Mouse (Mus musculus): Measurements from ENCODE around the gene Nkx3-2. TPM values are rescaled to one million over a fixed set of nuclear protein-coding genes. Genes with fewer than 3 reads are reported as not detected.

Gene Nkx3-2
- polyA plus RNA-seq, 1 experiment from 2014 or later = 0.19 TPM

DNA sequence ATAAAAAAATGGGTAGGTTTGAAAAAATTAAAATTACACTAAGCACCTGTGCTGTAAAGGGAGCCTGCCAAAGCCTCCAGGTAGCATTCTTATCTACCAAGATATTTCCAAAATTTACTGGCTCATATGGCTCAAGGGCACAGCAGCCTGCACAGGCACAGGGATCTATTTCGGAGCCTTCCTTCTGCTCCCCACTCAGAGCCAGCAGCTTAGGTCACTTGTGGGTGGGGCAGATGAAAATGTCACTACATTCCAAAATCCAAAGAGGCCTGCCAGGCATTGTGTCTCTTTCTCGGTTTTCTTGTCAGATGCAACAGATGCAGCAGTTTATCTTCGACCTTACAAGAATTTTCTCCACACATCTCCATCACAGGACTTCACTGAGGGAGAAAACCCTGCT lies 15.7 kb upstream of the Nkx3-2 start:
- no peak overlapping the region for H3K9ac ChIP-seq
- no peak for ATAC-seq (ENCODE audit: extremely low read depth, insufficient number of reproducible peaks, low FRiP score, low TSS enrichment)
- H3K4me2 ChIP-seq = no peak overlapping the region
- H3K9me3 ChIP-seq = no peaks in the 10 kb centered on the region
- H3K27me3 ChIP-seq (replicated peaks) = no peaks in the 10 kb centered on the region; the same call in 1 of the 2 replicates
- no peaks in the 10 kb centered on the region for H3K4me1 ChIP-seq
- H3K27ac ChIP-seq (replicated peaks) = no peak overlapping the region
- WGBS = 59% methylated on average over 3 of the region's 3 CpGs
- H3K36me3 ChIP-seq = peaks cover 10% of the 10 kb centered on the region
- no peak overlapping the region for H3K4me3 ChIP-seq

DNA sequence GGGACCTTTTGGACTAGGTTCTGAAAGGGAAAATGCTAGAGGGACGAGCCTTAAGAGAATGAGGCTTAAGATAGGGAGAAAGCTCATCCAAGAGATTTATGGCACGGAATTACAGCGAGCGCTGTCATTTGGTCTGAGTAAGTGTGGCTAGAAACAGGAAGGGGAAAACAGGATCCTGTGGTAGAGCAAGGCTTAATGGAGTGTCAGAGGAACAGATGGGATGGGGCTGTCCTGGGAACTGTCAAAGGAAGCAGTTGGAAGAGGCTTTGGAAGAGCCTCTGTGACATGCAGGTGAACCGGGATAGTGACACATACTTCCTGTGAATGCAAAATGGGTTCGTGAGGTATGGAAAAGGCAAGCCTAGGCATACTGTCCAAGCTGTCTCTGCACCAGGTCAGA lies 11.4 kb upstream of the Nkx3-2 start:
- peaks cover 7% of the 10 kb centered on the region for H3K27me3 ChIP-seq (replicated peaks)
- WGBS = 48% methylated on average over 6 of the region's 6 CpGs
- H3K4me1 ChIP-seq = no peaks in the 10 kb centered on the region
- H3K4me3 ChIP-seq = no peak overlapping the region
- no peak for ATAC-seq (ENCODE audit: extremely low read depth, insufficient number of reproducible peaks, low FRiP score, low TSS enrichment)
- H3K9ac ChIP-seq = no peak overlapping the region
- no peaks in the 10 kb centered on the region for H3K9me3 ChIP-seq
- H3K4me2 ChIP-seq = no peak overlapping the region
- no peaks in the 10 kb centered on the region for H3K36me3 ChIP-seq
- H3K27ac ChIP-seq (replicated peaks) = no peak overlapping the region

DNA sequence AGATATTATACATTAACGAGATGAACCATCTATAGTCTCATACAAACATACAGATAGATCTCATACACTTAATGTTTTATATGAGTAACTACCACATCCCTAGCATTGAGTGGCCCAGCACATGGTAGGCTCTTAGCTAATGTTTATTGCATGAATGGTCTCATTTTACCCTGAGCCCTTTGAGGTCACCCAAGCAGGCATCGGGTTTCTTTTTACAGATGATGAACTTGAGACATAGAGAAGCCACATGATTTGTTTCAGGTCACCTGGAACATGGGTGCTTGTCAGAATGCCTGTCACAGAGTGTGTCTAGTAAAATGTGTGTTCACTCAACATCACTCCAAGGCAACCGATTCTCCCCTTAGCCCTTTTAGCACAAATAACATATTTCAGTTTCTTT lies 11.0 kb upstream of the Nkx3-2 start:
- H3K36me3 ChIP-seq = no peaks in the 10 kb centered on the region
- no peak overlapping the region for H3K4me2 ChIP-seq
- H3K4me1 ChIP-seq = no peaks in the 10 kb centered on the region
- no peak for ATAC-seq (ENCODE audit: extremely low read depth, insufficient number of reproducible peaks, low FRiP score, low TSS enrichment)
- no peak overlapping the region for H3K9ac ChIP-seq
- no peaks in the 10 kb centered on the region for H3K9me3 ChIP-seq
- no peak overlapping the region for H3K4me3 ChIP-seq
- H3K27me3 ChIP-seq (replicated peaks) = peaks cover 9% of the 10 kb centered on the region
- 74% methylated on average over 3 of the region's 3 CpGs for WGBS
- H3K27ac ChIP-seq (replicated peaks) = no peak overlapping the region

DNA sequence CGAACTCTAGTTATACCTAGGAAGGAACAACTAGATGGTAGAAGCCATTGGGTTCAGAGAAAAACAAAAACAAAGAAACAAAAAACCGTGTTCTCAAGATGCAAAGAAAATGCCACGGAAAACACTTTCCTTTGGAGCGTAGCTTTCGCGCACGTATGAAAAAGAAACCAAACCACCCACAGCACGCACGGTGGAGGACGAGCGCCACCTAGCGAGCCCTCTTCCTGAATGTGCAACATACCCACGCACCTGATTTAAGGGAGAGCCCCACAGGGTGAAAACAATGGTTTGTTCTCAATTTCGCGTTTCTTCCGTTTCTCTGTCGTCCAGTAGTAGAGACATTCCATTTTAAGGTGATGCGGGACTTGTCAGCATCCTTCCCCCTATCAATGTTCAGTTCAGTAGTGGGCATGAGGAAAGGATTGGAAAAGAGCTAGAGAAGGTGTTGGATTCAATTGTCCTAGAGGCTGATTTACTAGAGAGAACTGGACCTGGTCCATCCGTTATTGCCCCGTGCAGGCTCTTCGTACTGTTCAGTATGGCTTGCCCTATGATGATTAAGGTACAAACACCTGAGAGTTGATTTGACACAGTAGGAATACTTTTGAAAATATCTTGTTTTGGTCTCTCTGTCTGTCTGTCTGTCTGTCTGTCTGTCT lies 4.2 kb upstream of the Nkx3-2 start:
- no peak overlapping the region for H3K9ac ChIP-seq
- ATAC-seq (ENCODE audit: extremely low read depth, insufficient number of reproducible peaks, low FRiP score, low TSS enrichment) = no peak

GRCm38 (mm10) chr5:41767296-41768200 lies 3.2 kb upstream of the Nkx3-2 start:
- Histone ChIP-seq H3K4me3 (peak overlapping the region; percentile 53), H3K36me3 (no peaks in the 10 kb centered on the region), H3K27ac (replicated peaks) (no peak overlapping the region), H3K9ac (peak overlapping the region; percentile 56; the same call in 1 of the 2 replicates), H3K4me2 (peak overlapping the region; percentile 73), H3K9me3 (no peaks in the 10 kb centered on the region), H3K27me3 (replicated peaks) (peaks cover 78% of the 10 kb centered on the region), H3K4me1 (peaks cover 26% of the 10 kb centered on the region)
- ATAC-seq (ENCODE audit: extremely low read depth, insufficient number of reproducible peaks, low FRiP score, low TSS enrichment) = no peak
- 3% methylated on average over 33 of the region's 33 CpGs for WGBS

More for the DNA sequence above, 4.2 kb upstream of the Nkx3-2 start:
- Histone ChIP-seq H3K4me3 (peak overlapping the region; percentile 53), H3K4me1 (peaks cover 21% of the 10 kb centered on the region), H3K27ac (replicated peaks) (no peak overlapping the region), H3K9me3 (no peaks in the 10 kb centered on the region), H3K27me3 (replicated peaks) (peaks cover 68% of the 10 kb centered on the region), H3K36me3 (no peaks in the 10 kb centered on the region), H3K4me2 (peak overlapping the region; percentile 73)
- WGBS = 5% methylated on average over 21 of the region's 21 CpGs

GRCm38 (mm10) chr5:41766406-41767010 lies 2.2 kb upstream of the Nkx3-2 start:
- H3K4me2 ChIP-seq = peak overlapping the region; percentile 73
- no peaks in the 10 kb centered on the region for H3K9me3 ChIP-seq
- ATAC-seq (ENCODE audit: extremely low read depth, insufficient number of reproducible peaks, low FRiP score, low TSS enrichment) = no peak
- H3K4me3 ChIP-seq = 0 out of 2 replicates have a peak overlapping the region, but pooled peaks have one; percentile 2
- H3K27me3 ChIP-seq (replicated peaks) = peaks cover 86% of the 10 kb centered on the region
- no peaks in the 10 kb centered on the region for H3K36me3 ChIP-seq
- H3K4me1 ChIP-seq = peaks cover 33% of the 10 kb centered on the region
- 3% methylated on average over 27 of the region's 27 CpGs for WGBS
- H3K27ac ChIP-seq (replicated peaks) = no peak overlapping the region
- no peak overlapping the region for H3K9ac ChIP-seq

GRCm38 (mm10) chr5:41765626-41766405 lies 1.5 kb upstream of the Nkx3-2 start:
- peaks cover 88% of the 10 kb centered on the region for H3K27me3 ChIP-seq (replicated peaks)
- WGBS = 3% methylated on average over 14 of the region's 14 CpGs
- no peaks in the 10 kb centered on the region for H3K36me3 ChIP-seq
- H3K4me1 ChIP-seq = peaks cover 33% of the 10 kb centered on the region
- no peak overlapping the region for H3K4me3 ChIP-seq
- no peaks in the 10 kb centered on the region for H3K9me3 ChIP-seq
- no peak overlapping the region for H3K4me2 ChIP-seq
- H3K27ac ChIP-seq (replicated peaks) = no peak overlapping the region
- no peak overlapping the region for H3K9ac ChIP-seq
- ATAC-seq (ENCODE audit: extremely low read depth, insufficient number of reproducible peaks, low FRiP score, low TSS enrichment) = no peak

DNA sequence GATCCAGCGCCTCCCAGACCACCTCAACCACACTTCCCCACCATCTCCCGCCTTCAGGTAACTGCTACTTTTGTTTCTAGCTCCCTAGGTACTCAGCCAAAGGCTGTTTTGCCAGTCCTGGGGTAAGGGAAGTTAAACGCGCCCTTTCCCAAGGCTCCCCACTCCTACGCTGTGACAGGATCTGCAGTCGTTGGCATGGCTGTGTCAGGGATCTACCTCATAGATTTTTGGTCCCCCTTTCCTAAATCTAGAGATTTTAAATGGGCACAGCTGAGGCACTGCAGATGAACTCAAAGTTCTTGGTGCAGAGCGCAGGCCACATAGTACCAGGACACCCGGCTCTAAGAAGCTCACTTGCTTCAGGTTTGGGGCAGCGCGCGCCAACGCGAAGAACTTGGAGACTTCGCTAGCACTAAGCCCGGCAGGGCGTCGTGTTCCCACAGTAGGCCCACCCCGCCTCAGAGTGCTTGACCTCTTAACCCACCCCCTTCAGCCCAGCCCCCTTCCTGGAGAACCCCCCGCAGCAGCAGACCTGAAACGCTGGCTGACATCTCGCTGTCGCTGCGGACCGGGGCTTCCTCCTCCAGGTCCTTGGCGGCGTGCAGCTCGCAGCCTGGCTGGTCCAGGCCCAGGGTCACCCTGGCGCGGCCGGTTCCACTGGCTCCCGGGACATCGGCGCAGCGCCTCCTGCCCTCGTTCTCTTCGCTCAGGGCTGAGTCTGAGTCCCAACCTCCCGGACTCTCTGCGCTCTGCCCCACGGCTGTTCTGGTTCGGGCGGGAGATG lies 1.2 kb downstream of the Nkx3-2 start:
- H3K36me3 ChIP-seq = no peaks in the 10 kb centered on the region
- peak overlapping the region; percentile 73 for H3K4me2 ChIP-seq
- no peak for ATAC-seq (ENCODE audit: extremely low read depth, insufficient number of reproducible peaks, low FRiP score, low TSS enrichment)
- H3K4me3 ChIP-seq = peak overlapping the region; percentile 51
- no peaks in the 10 kb centered on the region for H3K9me3 ChIP-seq
- H3K27me3 ChIP-seq (replicated peaks) = peaks cover 97% of the 10 kb centered on the region
- 0 out of 2 replicates have a peak overlapping the region, but pooled peaks have one; percentile 19 for H3K9ac ChIP-seq
- H3K4me1 ChIP-seq = peaks cover 33% of the 10 kb centered on the region
- H3K27ac ChIP-seq (replicated peaks) = no peak overlapping the region
- WGBS = 2% methylated on average over 41 of the region's 41 CpGs

- ATAC-seq (ENCODE audit: extremely low read depth, insufficient number of reproducible peaks, low FRiP score, low TSS enrichment) = no peak
- no peaks in the 10 kb centered on the region for H3K9me3 ChIP-seq
- H3K4me3 ChIP-seq = peak overlapping the region; percentile 30
- H3K4me2 ChIP-seq = peak overlapping the region; percentile 43
- H3K27me3 ChIP-seq (replicated peaks) = peaks cover 97% of the 10 kb centered on the region
- no peak overlapping the region for H3K27ac ChIP-seq (replicated peaks)
- no peaks in the 10 kb centered on the region for H3K36me3 ChIP-seq
- H3K4me1 ChIP-seq = peaks cover 28% of the 10 kb centered on the region
- 5% methylated on average over 27 of the region's 27 CpGs for WGBS
- no peak overlapping the region for H3K9ac ChIP-seq
Observed at GRCm38 (mm10) chr5:41762141-41762946, 2.0 kb downstream of the Nkx3-2 start.
